Mouse (Mus musculus): Measurements from ENCODE around the gene Cyp2a4.
"Not testable (repeated sequence)": the region's sequence is repeated elsewhere in the genome, so short reads cannot be mapped to it uniquely, and the experiment has no call there.

The Cyp2a4 gene

GRCm38 (mm10) chr7:26306926-26307325 lies at the start of gene Cyp2a4:
Gene Cyp2a4, plus strand, starts transcription at chr7:26307169.
- not testable (repeated sequence) for DNase-seq (ENCODE audit: low read depth)

- not testable (repeated sequence) for DNase-seq (ENCODE audit: low read depth)
Measured at GRCm38 (mm10) chr7:26260034-26260433, 46.9 kb upstream of the Cyp2a4 start, which contains the start of gene Vmn1r184. Gene Vmn1r184, plus strand, starts transcription at chr7:26260334.

- not testable (repeated sequence) for DNase-seq (ENCODE audit: low read depth)
Measured at GRCm38 (mm10) chr7:26303429-26304166, 3.4 kb upstream of the Cyp2a4 start.

- DNase-seq (ENCODE audit: low read depth) = not testable (repeated sequence)
Measured at GRCm38 (mm10) chr7:26311786-26312185, 4.8 kb downstream of the Cyp2a4 start.

- not testable (repeated sequence) for DNase-seq (ENCODE audit: low read depth)
Measured at GRCm38 (mm10) chr7:26315194-26315593, 8.2 kb downstream of the Cyp2a4 start.

- not testable (repeated sequence) for DNase-seq (ENCODE audit: low read depth)
Measured at GRCm38 (mm10) chr7:26315809-26316208, 8.8 kb downstream of the Cyp2a4 start.

- DNase-seq (ENCODE audit: low read depth) = not testable (repeated sequence)
Measured at GRCm38 (mm10) chr7:26320361-26320760, 13.4 kb downstream of the Cyp2a4 start.

- DNase-seq (ENCODE audit: low read depth) = not testable (repeated sequence)
Measured at GRCm38 (mm10) chr7:26350177-26350576, 43.2 kb downstream of the Cyp2a4 start.

GRCm38 (mm10) chr7:26352258-26352657 lies 45.3 kb downstream of the Cyp2a4 start:
- DNase-seq (ENCODE audit: low read depth) = not testable (repeated sequence)

GRCm38 (mm10) chr7:26356719-26357118 lies 49.8 kb downstream of the Cyp2a4 start:
- DNase-seq (ENCODE audit: low read depth) = not testable (repeated sequence)
